Mouse (Mus musculus): Measurements from ENCODE around the gene Olfr282.

DNA sequence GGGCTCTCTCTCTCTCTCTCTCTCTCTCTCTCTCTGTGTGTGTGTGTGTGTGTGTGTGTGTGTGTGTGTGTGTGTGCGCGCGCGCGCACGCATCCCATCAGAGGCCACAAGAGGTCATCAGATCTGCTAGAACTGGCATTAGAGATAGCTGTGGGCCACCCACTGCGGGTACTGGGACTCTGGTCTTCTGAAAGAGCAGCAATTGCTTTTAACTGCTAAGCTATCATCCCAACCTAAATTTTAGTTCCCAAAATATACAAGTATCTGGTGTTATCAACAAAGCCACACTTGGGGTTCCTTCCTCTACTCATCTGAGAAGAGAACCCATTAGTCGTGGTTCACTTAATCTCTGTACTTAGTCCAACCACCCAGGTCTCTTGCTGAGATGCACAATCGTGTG is 20.8 kb upstream of the Olfr282 start:
- TF ChIP-seq CTCF (IDR thresholded peaks at IDR 0.05; ENCODE audit: extremely low read depth, insufficient read depth, insufficient read length, insufficient replicate concordance) (no peak), POLR2A (IDR thresholded peaks at IDR 0.05; ENCODE audit: low read depth, low read length) (no peak)

All from spleen, adult 2 months (tissue).